Mouse (Mus musculus): ENCODE results near the gene Tbx3. TPM values are rescaled to one million over a fixed set of nuclear protein-coding genes. Genes with fewer than 3 reads are reported as not detected.

Tbx3 gene
- polyA plus RNA-seq, 1 experiment = 3.1 TPM

DNA sequence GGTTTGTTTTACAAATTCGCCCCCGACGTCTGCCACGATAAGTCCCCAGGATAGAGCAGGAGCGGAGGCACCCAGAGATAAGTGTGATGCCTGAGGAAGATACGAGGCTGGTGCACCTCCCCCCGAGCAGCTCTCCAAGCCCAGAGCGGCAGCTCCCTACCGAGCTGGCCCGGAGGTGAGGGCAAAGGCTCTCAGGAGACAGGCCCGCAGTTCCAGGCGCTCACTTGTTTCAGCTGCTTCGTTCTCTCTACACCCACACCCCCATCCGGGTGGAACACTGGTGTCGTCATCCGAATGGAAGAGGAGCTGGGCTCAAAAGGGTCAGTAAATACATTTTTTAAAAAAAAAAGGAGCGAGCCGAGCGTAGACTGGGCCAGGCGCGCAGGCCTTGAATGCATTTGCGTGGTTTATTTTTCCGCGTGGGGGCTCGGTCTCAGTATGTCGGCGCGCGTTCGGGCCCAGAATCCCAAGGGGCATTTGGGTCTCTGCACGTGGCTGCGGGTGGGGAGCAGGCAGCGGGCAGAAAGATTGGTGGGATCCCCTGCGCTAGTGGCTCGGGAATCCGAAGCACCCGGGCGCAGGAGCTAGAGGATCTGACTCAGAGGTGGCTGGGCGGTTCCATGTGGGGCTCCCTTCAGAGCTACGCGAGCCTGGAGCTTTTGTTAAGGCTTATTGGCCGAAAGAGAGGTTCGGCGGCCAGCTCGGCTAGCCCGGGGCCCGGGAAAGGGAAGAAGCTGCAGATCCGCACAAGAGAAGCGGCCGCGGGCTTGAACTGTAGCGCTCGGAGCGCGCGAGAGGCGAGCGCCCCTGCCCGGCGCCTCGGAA, 516 bp upstream of the Tbx3 start:
- TF ChIP-seq CEBPB (IDR thresholded peaks at IDR 0.05; ENCODE audit: insufficient read depth, poor library complexity, severe bottlenecking) (no peak), POLR2A (IDR thresholded peaks at IDR 0.05; ENCODE audit: insufficient read length, low read depth) (peak; percentile 36), USF1 (IDR thresholded peaks at IDR 0.05; ENCODE audit: low read depth) (no peak)
- H3K36me3 ChIP-seq (ENCODE audit: control insufficient read depth, insufficient read depth) = no peaks in the 10 kb centered on the region
- no peaks in the 10 kb centered on the region for H3K27me3 ChIP-seq (ENCODE audit: control insufficient read depth, insufficient read depth, insufficient read length)
- peak overlapping the region; percentile 67 for H3ac ChIP-seq (ENCODE audit: control insufficient read depth, insufficient read length)
- H3K79me2 ChIP-seq (ENCODE audit: control insufficient read depth, insufficient read depth) = peaks cover 30% of the 10 kb centered on the region
- H3K4me3 ChIP-seq = peak overlapping the region; percentile 66
- peak overlapping the region; percentile 88 for H3K4me2 ChIP-seq (ENCODE audit: low read depth)

DNA sequence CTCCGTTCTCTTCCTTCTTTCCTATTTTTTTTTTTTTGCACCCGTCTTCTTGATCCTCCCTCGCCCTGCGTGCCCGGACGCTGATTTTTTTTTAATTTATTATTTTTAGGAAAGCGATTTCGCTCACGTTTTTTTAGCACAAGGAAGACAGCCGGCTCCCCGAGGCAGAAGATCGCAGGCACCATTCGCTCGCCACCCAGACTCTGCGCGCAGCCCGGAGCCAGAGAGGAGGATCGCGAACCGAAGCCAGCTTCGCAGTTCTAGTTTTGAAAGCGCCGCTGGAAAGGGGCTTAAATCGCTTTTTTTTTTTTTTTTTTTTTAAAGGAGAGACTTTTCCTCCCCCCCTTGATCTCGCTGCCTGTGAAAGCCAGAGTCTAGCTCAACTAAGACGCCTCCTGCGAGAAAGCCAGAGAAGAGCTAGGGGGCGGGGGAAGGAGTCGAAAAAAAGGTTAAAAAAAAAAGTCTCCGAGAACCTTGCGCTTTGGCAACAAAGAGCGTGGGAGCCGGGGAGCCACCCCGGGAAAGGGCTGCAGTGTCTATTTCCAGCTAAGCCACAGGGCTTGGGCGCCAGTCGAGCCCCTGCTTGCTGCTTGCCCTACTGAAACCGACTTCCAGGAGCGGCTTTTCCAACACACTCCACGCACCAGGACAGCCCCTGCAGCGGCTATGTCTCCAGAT, 794 bp downstream of the Tbx3 start:
- no peaks in the 10 kb centered on the region for H3K27me3 ChIP-seq (ENCODE audit: control insufficient read depth, insufficient read depth, insufficient read length)
- H3K36me3 ChIP-seq (ENCODE audit: control insufficient read depth, insufficient read depth) = no peaks in the 10 kb centered on the region
- H3K4me3 ChIP-seq = peak overlapping the region; percentile 66
- peak overlapping the region; percentile 88 for H3K4me2 ChIP-seq (ENCODE audit: low read depth)
- peak overlapping the region; percentile 67 for H3ac ChIP-seq (ENCODE audit: control insufficient read depth, insufficient read length)
- H3K79me2 ChIP-seq (ENCODE audit: control insufficient read depth, insufficient read depth) = peaks cover 30% of the 10 kb centered on the region
- no peak for TF ChIP-seq REST (IDR thresholded peaks at IDR 0.05; ENCODE audit: insufficient read depth, insufficient read length)
- no peak for TF ChIP-seq SRF (IDR thresholded peaks at IDR 0.05; ENCODE audit: control insufficient read depth, insufficient read length, low read depth)
- TF ChIP-seq CEBPB (IDR thresholded peaks at IDR 0.05; ENCODE audit: insufficient read depth, poor library complexity, severe bottlenecking) = no peak
- TF ChIP-seq MAX (IDR thresholded peaks at IDR 0.05; ENCODE audit: low read depth) = no peak
- no peak for TF ChIP-seq POLR2AphosphoS2 (IDR thresholded peaks at IDR 0.05; ENCODE audit: insufficient read length, low read depth)
- TF ChIP-seq MYOG (IDR thresholded peaks at IDR 0.05; ENCODE audit: control insufficient read depth in 1 of 3, insufficient read depth in 1 of 3, insufficient read length in 2 of 3, low read depth in 2 of 3) = no peak
- no peak for TF ChIP-seq USF1 (IDR thresholded peaks at IDR 0.05; ENCODE audit: low read depth)
- TF ChIP-seq POLR2A (IDR thresholded peaks at IDR 0.05; ENCODE audit: insufficient read length, low read depth) = peak; percentile 36
- TF ChIP-seq TCF3 (IDR thresholded peaks at IDR 0.05; ENCODE audit: insufficient read length, low read depth) = no peak

DNA sequence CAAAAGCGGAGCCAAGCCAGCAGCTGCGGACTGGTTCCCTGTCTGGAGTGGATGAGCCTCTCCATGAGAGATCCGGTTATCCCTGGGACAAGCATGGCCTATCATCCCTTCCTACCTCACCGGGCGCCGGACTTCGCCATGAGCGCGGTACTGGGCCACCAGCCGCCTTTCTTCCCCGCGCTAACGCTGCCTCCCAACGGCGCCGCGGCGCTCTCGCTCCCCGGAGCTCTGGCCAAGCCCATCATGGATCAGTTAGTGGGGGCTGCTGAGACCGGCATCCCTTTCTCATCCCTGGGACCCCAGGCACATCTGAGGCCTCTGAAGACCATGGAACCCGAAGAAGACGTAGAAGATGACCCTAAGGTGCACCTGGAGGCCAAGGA, 1.5 kb downstream of the Tbx3 start:
- Histone ChIP-seq H3K4me2 (ENCODE audit: low read depth) (peak overlapping the region; percentile 88), H3K4me3 (peak overlapping the region; percentile 66), H3ac (ENCODE audit: control insufficient read depth, insufficient read length) (peak overlapping the region; percentile 67), H3K27me3 (ENCODE audit: control insufficient read depth, insufficient read depth, insufficient read length) (no peaks in the 10 kb centered on the region), H3K36me3 (ENCODE audit: control insufficient read depth, insufficient read depth) (peaks cover 2% of the 10 kb centered on the region), H3K79me2 (ENCODE audit: control insufficient read depth, insufficient read depth) (peaks cover 30% of the 10 kb centered on the region)
- TF ChIP-seq TCF3 (IDR thresholded peaks at IDR 0.05; ENCODE audit: insufficient read length, low read depth) (no peak), USF1 (IDR thresholded peaks at IDR 0.05; ENCODE audit: low read depth) (no peak), MYOG (IDR thresholded peaks at IDR 0.05; ENCODE audit: control insufficient read depth in 1 of 3, insufficient read depth in 1 of 3, insufficient read length in 2 of 3, low read depth in 2 of 3) (no peak), E2F4 (IDR thresholded peaks at IDR 0.05; ENCODE audit: insufficient read depth) (no peak), SRF (IDR thresholded peaks at IDR 0.05; ENCODE audit: control insufficient read depth, insufficient read length, low read depth) (no peak), REST (IDR thresholded peaks at IDR 0.05; ENCODE audit: insufficient read depth, insufficient read length) (no peak), POLR2AphosphoS2 (IDR thresholded peaks at IDR 0.05; ENCODE audit: insufficient read length, low read depth) (no peak), POLR2A (IDR thresholded peaks at IDR 0.05; ENCODE audit: insufficient read length, low read depth) (no peak), MAX (IDR thresholded peaks at IDR 0.05; ENCODE audit: low read depth) (no peak), MYOD1 (IDR thresholded peaks at IDR 0.05; ENCODE audit: control insufficient read depth in 1 of 3, insufficient read length in 2 of 3, low read depth in 2 of 3) (no peak), TCF12 (IDR thresholded peaks at IDR 0.05; ENCODE audit: insufficient read depth, poor library complexity, severe bottlenecking) (no peak), CEBPB (IDR thresholded peaks at IDR 0.05; ENCODE audit: insufficient read depth, poor library complexity, severe bottlenecking) (no peak)

DNA sequence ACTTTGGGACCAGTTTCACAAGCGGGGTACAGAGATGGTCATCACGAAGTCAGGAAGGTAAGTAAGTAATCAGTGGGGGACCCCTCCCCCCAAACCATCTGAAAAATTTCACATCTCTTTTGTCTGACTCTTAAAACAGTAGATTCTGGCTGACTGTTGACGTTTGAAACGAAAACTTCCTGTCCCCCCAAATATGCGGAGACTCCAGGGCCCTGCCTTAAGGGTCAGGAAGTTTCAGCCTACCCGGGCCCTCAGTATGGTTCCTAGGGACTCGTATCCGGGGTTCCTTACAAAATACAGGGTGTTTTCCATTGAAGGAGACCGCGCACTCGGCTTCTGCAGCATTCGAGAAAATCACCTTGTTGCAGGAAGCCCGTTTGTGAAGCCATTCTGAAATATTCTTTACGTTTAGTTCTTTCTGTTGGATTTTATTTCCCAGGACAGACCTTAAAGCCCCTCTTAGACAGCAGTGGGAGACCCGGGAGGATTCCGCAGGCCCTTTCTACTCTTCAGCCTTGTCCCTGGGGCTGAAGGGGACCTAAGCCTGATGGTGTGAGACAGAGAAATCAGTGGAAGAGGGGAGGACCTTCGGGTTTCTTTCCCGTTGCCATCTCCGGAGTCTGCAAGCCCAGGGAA, 2.0 kb downstream of the Tbx3 start:
- peak overlapping the region; percentile 88 for H3K4me2 ChIP-seq (ENCODE audit: low read depth)
- H3ac ChIP-seq (ENCODE audit: control insufficient read depth, insufficient read length) = peak overlapping the region; percentile 67
- H3K27me3 ChIP-seq (ENCODE audit: control insufficient read depth, insufficient read depth, insufficient read length) = no peaks in the 10 kb centered on the region
- H3K4me3 ChIP-seq = peak overlapping the region; percentile 66
- H3K36me3 ChIP-seq (ENCODE audit: control insufficient read depth, insufficient read depth) = peaks cover 5% of the 10 kb centered on the region
- H3K79me2 ChIP-seq (ENCODE audit: control insufficient read depth, insufficient read depth) = peaks cover 30% of the 10 kb centered on the region
- TF ChIP-seq SRF (IDR thresholded peaks at IDR 0.05; ENCODE audit: control insufficient read depth, insufficient read length, low read depth) (no peak), POLR2A (IDR thresholded peaks at IDR 0.05; ENCODE audit: insufficient read length, low read depth) (no peak), POLR2AphosphoS2 (IDR thresholded peaks at IDR 0.05; ENCODE audit: insufficient read length, low read depth) (no peak), REST (IDR thresholded peaks at IDR 0.05; ENCODE audit: insufficient read depth, insufficient read length) (no peak), CEBPB (IDR thresholded peaks at IDR 0.05; ENCODE audit: insufficient read depth, poor library complexity, severe bottlenecking) (no peak), TCF12 (IDR thresholded peaks at IDR 0.05; ENCODE audit: insufficient read depth, poor library complexity, severe bottlenecking) (no peak), USF1 (IDR thresholded peaks at IDR 0.05; ENCODE audit: low read depth) (no peak), MYOD1 (IDR thresholded peaks at IDR 0.05; ENCODE audit: control insufficient read depth in 1 of 3, insufficient read length in 2 of 3, low read depth in 2 of 3) (no peak), TCF3 (IDR thresholded peaks at IDR 0.05; ENCODE audit: insufficient read length, low read depth) (no peak), MAX (IDR thresholded peaks at IDR 0.05; ENCODE audit: low read depth) (no peak), E2F4 (IDR thresholded peaks at IDR 0.05; ENCODE audit: insufficient read depth) (no peak), MYOG (IDR thresholded peaks at IDR 0.05; ENCODE audit: control insufficient read depth in 1 of 3, insufficient read depth in 1 of 3, insufficient read length in 2 of 3, low read depth in 2 of 3) (no peak)

Data from myocyte (in vitro differentiated cells).